Mouse (Mus musculus) intestine, embryonic 15.5 days (tissue): Measurements from ENCODE around the gene Bard1. TPM values are rescaled to one million over a fixed set of nuclear protein-coding genes. Genes with fewer than 3 reads are reported as not detected.

ENCODE experiments used
- ATAC-seq: fragments of 200-750 bp; cut with Nextera tagmentation; 2 replicates; pipeline ENCODE4 v1.8.0; 2017; ENCODE audit warnings: moderate TSS enrichment, moderate library complexity
- H3K27ac ChIP-seq: fragments of 300-500 bp; sonication (generic); 2 replicates; pipeline ENCODE4 v1.5.1; 2015; ENCODE audit warnings: mild to moderate bottlenecking, inconsistent platforms
- H3K27me3 ChIP-seq: fragments of 300-500 bp; sonication (generic); replicated peaks from 2 replicates; pipeline ENCODE4 v1.6.1; 2015; ENCODE audit warnings: inconsistent platforms
- H3K36me3 ChIP-seq: fragments of 300-500 bp; sonication (generic); 2 replicates; pipeline ENCODE4 v1.6.1; 2015; ENCODE audit warnings: inconsistent platforms
- H3K4me1 ChIP-seq: fragments of 300-500 bp; sonication (generic); replicated peaks from 2 replicates; pipeline ENCODE4 v1.6.1; 2015; ENCODE audit warnings: inconsistent platforms
- H3K4me2 ChIP-seq: fragments of 300-500 bp; sonication (generic); replicated peaks from 2 replicates; pipeline ENCODE4 v1.6.1; 2015; ENCODE audit warnings: mild to moderate bottlenecking, inconsistent platforms
- H3K4me3 ChIP-seq: fragments of 300-500 bp; sonication (generic); replicated peaks from 2 replicates; pipeline ENCODE4 v1.5.1; 2015; ENCODE audit warnings: inconsistent platforms
- H3K9ac ChIP-seq: fragments of 300-500 bp; sonication (generic); 2 replicates; pipeline ENCODE4 v1.6.1; 2015; ENCODE audit warnings: inconsistent platforms
- H3K9me3 ChIP-seq: fragments of 300-500 bp; sonication (generic); 2 replicates; pipeline ENCODE4 v1.6.1; 2016; ENCODE audit warnings: inconsistent platforms
- WGBS: fragments of 180-500 bp; shearing (Covaris S2); methylation state at CpG from one replicate; pipeline ENCODE4 v1.1.7; 2015; 5-methylcytosine and 5-hydroxymethylcytosine counted together
- polyA plus RNA-seq: library from polyadenylated mRNA; unstranded; fragments of >200 nt; fragmentation: Nextera tagmentation; extraction: Ambion mirVana; gene quantifications from 2 replicates; pipeline ENCODE4 v1.2.1, GENCODE M21; 2015

Gene Bard1
- polyA plus RNA-seq, 1 experiment from 2014 or later: 1.8 TPM

GRCm38 (mm10) chr1:71099945-71100515 is 2.9 kb downstream of the Bard1 start:
- no peak overlapping the region for H3K27ac ChIP-seq
- no peaks in the 10 kb centered on the region for H3K9me3 ChIP-seq
- no peaks in the 10 kb centered on the region for H3K36me3 ChIP-seq
- 37% methylated on average over 3 of the region's 3 CpGs for WGBS
- no peak for ATAC-seq
- H3K9ac ChIP-seq: no peak overlapping the region
- H3K4me1 ChIP-seq: no peaks in the 10 kb centered on the region; the same call in 1 of the 2 replicates
- H3K4me3 ChIP-seq: no peak overlapping the region
- peak overlapping the region; percentile 31 for H3K4me2 ChIP-seq
- no peaks in the 10 kb centered on the region for H3K27me3 ChIP-seq

- Histone ChIP-seq H3K4me1 (no peaks in the 10 kb centered on the region; the same call in 1 of the 2 replicates), H3K4me3 (no peak overlapping the region), H3K9ac (no peak overlapping the region), H3K36me3 (no peaks in the 10 kb centered on the region), H3K27ac (no peak overlapping the region), H3K4me2 (no peak overlapping the region), H3K9me3 (no peaks in the 10 kb centered on the region), H3K27me3 (no peaks in the 10 kb centered on the region)
- no peak for ATAC-seq
- WGBS: 100% methylated on average over 1 of the region's 1 CpGs
These were observed 6.9 kb downstream of the Bard1 start for GRCm38 (mm10) chr1:71096031-71096430.

- ATAC-seq: no peak
- no peaks in the 10 kb centered on the region for H3K27me3 ChIP-seq
- 86% methylated on average over 2 of the region's 2 CpGs for whole genome bisulfite sequencing
- H3K9me3 ChIP-seq: no peaks in the 10 kb centered on the region
- H3K4me1 ChIP-seq: no peaks in the 10 kb centered on the region; the same call in 1 of the 2 replicates
- H3K36me3 ChIP-seq: no peaks in the 10 kb centered on the region
- H3K4me2 ChIP-seq: no peak overlapping the region
- H3K27ac ChIP-seq: no peak overlapping the region
- no peak overlapping the region for H3K4me3 ChIP-seq
- H3K9ac ChIP-seq: no peak overlapping the region
These were observed 7.6 kb downstream of the Bard1 start for GRCm38 (mm10) chr1:71095211-71095805.

- Histone ChIP-seq H3K27ac (no peak overlapping the region), H3K27me3 (no peaks in the 10 kb centered on the region), H3K4me2 (no peak overlapping the region), H3K36me3 (no peaks in the 10 kb centered on the region), H3K4me3 (no peak overlapping the region), H3K4me1 (no peaks in the 10 kb centered on the region), H3K9me3 (no peaks in the 10 kb centered on the region), H3K9ac (no peak overlapping the region)
- ATAC-seq: no peak
- whole genome bisulfite sequencing: 66% methylated on average over 3 of the region's 3 CpGs
These were observed 27.3 kb downstream of the Bard1 start for GRCm38 (mm10) chr1:71075651-71076050.

- Histone ChIP-seq H3K27ac (no peak overlapping the region), H3K4me2 (no peak overlapping the region), H3K9me3 (no peaks in the 10 kb centered on the region), H3K4me3 (no peak overlapping the region), H3K27me3 (no peaks in the 10 kb centered on the region), H3K4me1 (no peaks in the 10 kb centered on the region), H3K9ac (no peak overlapping the region), H3K36me3 (no peaks in the 10 kb centered on the region)
- ATAC-seq: no peak
These were observed 32.2 kb downstream of the Bard1 start for GRCm38 (mm10) chr1:71070771-71071170.

GRCm38 (mm10) chr1:71068728-71069304 is 34.1 kb downstream of the Bard1 start:
- Histone ChIP-seq H3K27ac (no peak overlapping the region), H3K9me3 (no peaks in the 10 kb centered on the region), H3K4me3 (no peak overlapping the region), H3K27me3 (no peaks in the 10 kb centered on the region), H3K4me2 (no peak overlapping the region), H3K4me1 (no peaks in the 10 kb centered on the region), H3K36me3 (no peaks in the 10 kb centered on the region), H3K9ac (no peak overlapping the region)
- ATAC-seq: no peak
- WGBS: 98% methylated on average over 3 of the region's 3 CpGs

GRCm38 (mm10) chr1:71063885-71064492 is 39.0 kb downstream of the Bard1 start:
- H3K4me1 ChIP-seq: no peaks in the 10 kb centered on the region

GRCm38 (mm10) chr1:71056143-71056542 is 46.8 kb downstream of the Bard1 start:
- Histone ChIP-seq H3K4me2 (no peak overlapping the region), H3K27ac (no peak overlapping the region), H3K27me3 (no peaks in the 10 kb centered on the region), H3K4me1 (no peaks in the 10 kb centered on the region), H3K9ac (no peak overlapping the region), H3K9me3 (no peaks in the 10 kb centered on the region), H3K36me3 (no peaks in the 10 kb centered on the region), H3K4me3 (no peak overlapping the region)
- 48% methylated on average over 4 of the region's 4 CpGs for WGBS
- ATAC-seq: peak; percentile 78

More at GRCm38 (mm10) chr1:71063885-71064492, 39.0 kb downstream of the Bard1 start:
- no peak overlapping the region for H3K27ac ChIP-seq
- no peak overlapping the region for H3K4me2 ChIP-seq
- no peaks in the 10 kb centered on the region for H3K27me3 ChIP-seq
- no peaks in the 10 kb centered on the region for H3K9me3 ChIP-seq
- WGBS: 93% methylated on average over 16 of the region's 16 CpGs
- H3K4me3 ChIP-seq: no peak overlapping the region
- no peaks in the 10 kb centered on the region for H3K36me3 ChIP-seq
- ATAC-seq: no peak
- H3K9ac ChIP-seq: no peak overlapping the region

- Histone ChIP-seq H3K9ac (no peak overlapping the region), H3K27ac (no peak overlapping the region), H3K4me3 (no peak overlapping the region), H3K4me1 (no peaks in the 10 kb centered on the region), H3K36me3 (no peaks in the 10 kb centered on the region), H3K27me3 (no peaks in the 10 kb centered on the region), H3K9me3 (no peaks in the 10 kb centered on the region), H3K4me2 (no peak overlapping the region)
- WGBS: 79% methylated on average over 1 of the region's 1 CpGs
- ATAC-seq: 0 out of 2 replicates have a peak, but pooled peaks have one; percentile 53
These were observed 47.5 kb downstream of the Bard1 start for GRCm38 (mm10) chr1:71055454-71055853.

- Histone ChIP-seq H3K4me2 (no peak overlapping the region), H3K9me3 (no peaks in the 10 kb centered on the region), H3K4me1 (no peaks in the 10 kb centered on the region), H3K4me3 (no peak overlapping the region), H3K36me3 (no peaks in the 10 kb centered on the region), H3K27me3 (no peaks in the 10 kb centered on the region), H3K9ac (no peak overlapping the region), H3K27ac (no peak overlapping the region)
- ATAC-seq: no peak
- 88% methylated on average over 2 of the region's 2 CpGs for WGBS
These were observed 50.2 kb downstream of the Bard1 start for GRCm38 (mm10) chr1:71052756-71053155.

- 91% methylated on average over 3 of the region's 3 CpGs for WGBS
These were observed 50.7 kb downstream of the Bard1 start for GRCm38 (mm10) chr1:71052252-71052651.

GRCm38 (mm10) chr1:71045141-71045540 is 57.8 kb downstream of the Bard1 start:
- Histone ChIP-seq H3K36me3 (no peaks in the 10 kb centered on the region), H3K9ac (no peak overlapping the region), H3K4me3 (no peak overlapping the region), H3K27me3 (no peaks in the 10 kb centered on the region), H3K4me2 (no peak overlapping the region), H3K27ac (no peak overlapping the region), H3K9me3 (no peaks in the 10 kb centered on the region), H3K4me1 (no peaks in the 10 kb centered on the region)
- 66% methylated on average over 2 of the region's 2 CpGs for WGBS
- ATAC-seq: no peak

More at GRCm38 (mm10) chr1:71052252-71052651, 50.7 kb downstream of the Bard1 start:
- Histone ChIP-seq H3K27me3 (no peaks in the 10 kb centered on the region), H3K4me1 (no peaks in the 10 kb centered on the region), H3K36me3 (no peaks in the 10 kb centered on the region), H3K9ac (no peak overlapping the region), H3K4me3 (no peak overlapping the region), H3K4me2 (no peak overlapping the region), H3K9me3 (no peaks in the 10 kb centered on the region), H3K27ac (no peak overlapping the region)
- no peak for ATAC-seq
